Mouse (Mus musculus) cerebellum, adult 2 months (tissue): ENCODE measurements around the gene Antxr2. TPM values are rescaled to one million over a fixed set of nuclear protein-coding genes. Genes with fewer than 3 reads are reported as not detected.

Experiments used
- DNase-seq, 2 experiments: peaks; one replicate each; pipeline ENCODE4 v3.0.0; 2021
- H3K27ac ChIP-seq: fragments of 200-500 bp; 2 replicates; pipeline ENCODE4 v1.5.1; 2012; ENCODE audit warnings: low read length, control low read depth, inconsistent platforms; ENCODE audit not compliant: insufficient read depth
- H3K27me3 ChIP-seq: fragments of 200-500 bp; 2 replicates; pipeline ENCODE4 v1.6.1; 2012; ENCODE audit warnings: inconsistent platforms, mild to moderate bottlenecking, low read length, moderate library complexity; ENCODE audit not compliant: control insufficient read depth, insufficient read depth
- H3K4me1 ChIP-seq: fragments of 200-500 bp; 2 replicates; pipeline ENCODE4 v1.6.1; 2011; ENCODE audit warnings: low read length; ENCODE audit not compliant: control insufficient read depth, insufficient read depth
- H3K4me3 ChIP-seq: fragments of 200-500 bp; replicated peaks from 2 replicates; pipeline ENCODE3; 2011; ENCODE audit warnings: mild to moderate bottlenecking, low read depth, low read length, control low read depth; ENCODE audit not compliant: insufficient read depth
- CTCF ChIP-seq: fragments of 200-500 bp; IDR thresholded peaks from 2 replicates; pipeline ENCODE4 v1.5.1; 2011; ENCODE audit warnings: low read depth, mild to moderate bottlenecking, control low read depth, low read length, moderate library complexity, borderline replicate concordance; ENCODE audit not compliant: insufficient read depth
- POLR2A ChIP-seq: fragments of 200-500 bp; IDR thresholded peaks from 2 replicates; pipeline ENCODE4 v1.6.1; 2011; ENCODE audit warnings: low read length, control low read depth, borderline replicate concordance; ENCODE audit not compliant: insufficient read depth
- WGBS: fragments of 180-500 bp; shearing (Covaris S2); methylation state at CpG from one replicate; pipeline ENCODE4 v1.1.7; 2018; 5-methylcytosine and 5-hydroxymethylcytosine counted together
- polyA plus RNA-seq: library from polyadenylated mRNA; depleted of rRNA; stranded (reverse); fragments of >200 nt; gene quantifications from 2 replicates; pipeline ENCODE4 v1.2.3, GENCODE M21; 2012

Antxr2 gene
- polyA plus RNA-seq, 1 experiment, result 0.93 TPM

DNA sequence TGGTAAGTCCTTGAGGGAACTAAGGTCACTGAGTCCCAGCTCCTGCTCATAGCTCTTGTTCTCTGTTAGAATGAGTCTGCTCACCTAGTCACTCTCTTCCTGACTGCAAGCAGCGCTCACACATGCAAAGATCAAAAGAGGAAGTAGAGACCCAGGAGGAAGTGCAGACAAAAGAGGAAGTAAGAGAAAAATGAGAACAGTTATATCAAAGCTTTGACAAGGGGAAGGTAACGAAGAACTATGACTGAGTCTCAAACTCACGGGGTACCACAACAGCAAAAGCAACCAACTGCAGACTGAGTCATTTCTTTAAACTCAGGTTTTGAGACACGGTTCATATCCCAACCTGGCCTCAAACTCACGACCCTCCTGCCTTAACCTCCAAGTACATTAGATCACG lies 12.7 kb downstream of the Antxr2 start:
- H3K4me1 ChIP-seq, result no peaks in the 10 kb centered on the region
- TF ChIP-seq CTCF (no peak), POLR2A (no peak)
- no peaks in the 10 kb centered on the region for H3K27me3 ChIP-seq
- 95% methylated on average over 6 of the region's 6 CpGs for WGBS
- H3K27ac ChIP-seq, result no peak overlapping the region
- H3K4me3 ChIP-seq, result no peak overlapping the region
- DNase-seq, result no peak

DNA sequence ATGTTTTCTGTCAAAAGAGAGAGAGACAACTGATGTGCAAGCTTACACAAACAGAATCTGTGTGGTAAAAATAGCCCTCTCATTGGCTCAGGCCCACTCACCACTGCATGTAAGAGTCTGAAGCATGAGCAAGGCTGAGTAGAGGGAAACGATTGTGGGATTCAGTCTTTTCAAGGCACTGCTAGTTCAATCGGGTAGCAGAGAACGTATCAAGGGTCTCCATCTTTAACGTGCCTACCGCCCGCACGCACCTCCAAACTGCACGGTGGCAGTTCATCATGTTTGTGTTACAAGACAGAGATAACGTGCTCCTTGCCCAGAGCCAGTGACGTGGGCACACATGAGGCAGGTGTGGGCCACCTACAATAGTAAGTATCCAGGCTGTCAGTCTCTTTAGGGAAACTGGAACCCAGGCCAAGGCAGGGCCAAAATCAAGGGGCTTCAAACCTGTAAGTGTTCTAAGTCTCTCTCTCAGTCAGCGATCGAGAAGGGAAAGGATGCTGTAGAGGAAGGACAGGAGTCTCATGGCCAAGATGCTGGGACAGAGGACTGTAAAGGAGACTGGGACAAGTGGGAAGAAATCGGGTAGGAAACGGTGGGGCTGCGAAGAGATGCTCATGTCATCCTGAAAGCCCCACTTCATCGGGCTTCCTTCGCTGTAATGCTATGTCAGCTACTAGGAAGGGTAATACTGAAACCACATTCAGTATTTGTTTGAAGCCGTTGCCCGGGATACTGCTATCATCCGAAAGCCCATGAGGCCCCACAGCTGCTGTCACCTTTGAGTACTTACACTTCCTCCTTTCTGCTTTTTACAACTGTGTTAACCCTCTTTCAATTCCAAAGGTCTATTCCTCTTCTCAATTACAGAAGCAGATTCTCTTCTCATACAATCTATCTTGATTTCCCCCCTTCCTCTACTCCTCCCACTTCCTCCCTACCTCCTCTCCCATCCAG lies 14.3 kb downstream of the Antxr2 start:
- H3K4me3 ChIP-seq, result no peak overlapping the region
- no peak for DNase-seq
- H3K27ac ChIP-seq, result no peak overlapping the region
- WGBS, result 80% methylated on average over 20 of the region's 20 CpGs
- H3K27me3 ChIP-seq, result no peaks in the 10 kb centered on the region
- H3K4me1 ChIP-seq, result no peaks in the 10 kb centered on the region
- TF ChIP-seq CTCF (no peak), POLR2A (no peak)

DNA sequence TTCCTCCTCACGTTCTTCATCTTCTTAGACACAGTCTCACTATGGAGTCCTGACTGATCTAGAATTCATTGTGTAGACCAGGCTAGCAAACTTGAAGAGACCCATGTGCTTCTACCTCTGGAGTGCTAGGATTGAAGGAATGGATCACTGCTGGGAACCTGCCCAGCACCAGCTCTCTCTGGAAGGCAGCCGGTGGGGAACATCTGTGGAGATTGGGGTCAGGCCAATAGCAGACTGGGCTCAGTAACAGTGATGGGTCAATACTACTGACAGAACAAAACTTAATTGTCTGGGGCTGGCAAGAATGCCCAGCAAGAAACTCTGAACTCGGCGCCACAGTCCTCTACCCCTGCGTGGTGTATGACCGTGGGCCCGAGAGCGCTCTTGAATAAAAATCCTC lies 25.1 kb downstream of the Antxr2 start:
- 90% methylated on average over 8 of the region's 8 CpGs for WGBS
- no peak for DNase-seq
- Histone ChIP-seq H3K27ac (no peak overlapping the region), H3K27me3 (no peaks in the 10 kb centered on the region), H3K4me3 (no peak overlapping the region), H3K4me1 (no peaks in the 10 kb centered on the region)
- TF ChIP-seq CTCF, result no peak
- no peak for TF ChIP-seq POLR2A

- WGBS, result 95% methylated on average over 2 of the region's 2 CpGs
- TF ChIP-seq CTCF (no peak), POLR2A (no peak)
- H3K4me1 ChIP-seq, result no peaks in the 10 kb centered on the region
- H3K4me3 ChIP-seq, result no peak overlapping the region
- no peak for DNase-seq
- H3K27me3 ChIP-seq, result no peaks in the 10 kb centered on the region
- no peak overlapping the region for H3K27ac ChIP-seq
Observed at GRCm38 (mm10) chr5:97999261-97999824, 31.5 kb downstream of the Antxr2 start.

- no peaks in the 10 kb centered on the region for H3K4me1 ChIP-seq
- no peak overlapping the region for H3K4me3 ChIP-seq
- H3K27me3 ChIP-seq, result no peaks in the 10 kb centered on the region
- H3K27ac ChIP-seq, result no peak overlapping the region
- WGBS, result 72% methylated on average over 6 of the region's 6 CpGs
- no peak for DNase-seq
- TF ChIP-seq CTCF, result no peak
- TF ChIP-seq POLR2A, result no peak
Observed at GRCm38 (mm10) chr5:97996500-97997176, 34.2 kb downstream of the Antxr2 start.

DNA sequence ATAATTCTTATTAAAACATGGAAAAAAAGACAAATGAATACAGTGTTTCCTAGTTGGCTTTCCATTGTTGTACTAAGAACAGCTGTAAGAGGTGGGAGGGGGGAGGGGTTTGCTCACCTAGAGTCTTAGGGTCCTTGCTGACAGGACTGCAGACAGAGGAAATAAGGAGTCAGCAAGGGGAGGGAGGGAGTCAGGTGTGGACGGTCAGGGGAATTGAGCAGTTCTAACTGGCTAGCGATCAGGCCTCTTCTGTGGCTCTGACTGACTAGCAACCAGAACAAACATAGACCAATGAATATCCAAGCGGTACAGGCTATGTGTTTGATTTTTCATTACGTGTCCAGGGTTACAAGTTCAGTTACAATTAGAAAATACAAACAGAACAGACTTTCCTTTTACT lies 35.0 kb downstream of the Antxr2 start:
- Histone ChIP-seq H3K27me3 (no peaks in the 10 kb centered on the region), H3K27ac (no peak overlapping the region), H3K4me3 (no peak overlapping the region), H3K4me1 (no peaks in the 10 kb centered on the region)
- WGBS, result 87% methylated on average over 4 of the region's 4 CpGs
- no peak for TF ChIP-seq CTCF
- no peak for TF ChIP-seq POLR2A
- DNase-seq, result no peak

- Histone ChIP-seq H3K27me3 (no peaks in the 10 kb centered on the region), H3K4me1 (no peaks in the 10 kb centered on the region), H3K27ac (no peak overlapping the region), H3K4me3 (no peak overlapping the region)
- DNase-seq, result no peak
- 48% methylated on average over 4 of the region's 4 CpGs for WGBS
- TF ChIP-seq CTCF (no peak), POLR2A (no peak)
Observed at GRCm38 (mm10) chr5:97986656-97987294, 44.1 kb downstream of the Antxr2 start.

DNA sequence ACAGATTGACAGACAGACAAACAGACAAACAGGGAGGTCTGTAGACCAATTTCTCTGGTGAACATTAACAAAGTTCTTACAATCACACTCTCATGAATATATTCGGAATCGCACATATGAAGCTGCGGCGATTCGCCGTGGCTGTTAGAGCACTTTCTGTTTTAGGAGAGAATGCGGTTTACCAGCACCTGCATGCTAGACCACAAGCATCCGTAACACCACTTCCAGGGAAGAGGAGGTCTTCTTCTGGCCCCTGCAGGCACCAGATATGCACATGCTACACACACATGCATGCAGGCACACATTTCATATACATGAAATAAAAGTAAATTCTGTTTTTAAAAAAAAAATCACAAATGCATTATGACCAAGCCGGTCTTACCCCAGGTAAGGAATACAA lies 47.5 kb downstream of the Antxr2 start:
- TF ChIP-seq CTCF, result no peak
- TF ChIP-seq POLR2A, result no peak
- no peak overlapping the region for H3K4me3 ChIP-seq
- WGBS, result 97% methylated on average over 9 of the region's 9 CpGs
- no peaks in the 10 kb centered on the region for H3K4me1 ChIP-seq
- no peaks in the 10 kb centered on the region for H3K27me3 ChIP-seq
- no peak overlapping the region for H3K27ac ChIP-seq
- no peak for DNase-seq
